Mouse (Mus musculus) adrenal gland, postnatal 25 days (tissue): ENCODE results near the gene Arhgap15. TPM values are rescaled to one million over a fixed set of nuclear protein-coding genes. Genes with fewer than 3 reads are reported as not detected.

ENCODE experiments used
- DNase-seq: peaks from one replicate; pipeline ENCODE4 v3.0.0; 2021; ENCODE audit warnings: mixed read lengths
- total RNA-seq: library from RNA; stranded (reverse); gene quantifications from 2 replicates; pipeline ENCODE4 v1.2.3, GENCODE M21; 2021

Gene Arhgap15
- total RNA-seq, 1 experiment from 2014 or later, result 2.2 TPM

GRCm38 (mm10) chr2:44444938-44445337, 696.3 kb downstream of the Arhgap15 start:
- no peak for DNase-seq

Other genes with a start within 250 kb of the Arhgap15 start
- gene Kynu, start 193.5 kb upstream of the Arhgap15 start, total RNA-seq, result 1.1 TPM in 1 of 2 replicates, not detected in the other